Mouse (Mus musculus): ENCODE results near the gene Slc24a2.
A peak's percentile ranks its signal among the peaks of the same experiment; 100 is the strongest.

Slc24a2 gene

DNA sequence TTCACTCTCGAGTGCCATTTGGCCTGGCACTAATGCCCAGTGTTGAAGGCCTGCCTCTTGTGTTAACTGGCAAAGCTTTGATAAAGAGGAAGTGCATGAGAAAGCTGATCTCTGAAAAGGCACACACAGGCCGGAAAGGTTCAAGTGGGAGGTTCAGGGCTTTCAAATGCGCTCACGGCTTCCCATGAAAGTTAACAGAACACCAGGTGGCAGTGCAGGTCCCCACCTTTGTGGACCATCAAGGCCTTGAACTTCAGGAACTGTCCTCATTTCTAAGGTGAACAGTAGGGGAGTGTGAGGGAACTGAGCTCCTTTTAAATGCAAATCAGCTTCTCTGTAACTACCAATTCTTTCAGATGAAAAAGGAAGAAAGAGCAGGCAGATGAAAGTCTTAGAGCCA lies 110.5 kb downstream of the Slc24a2 start:
- ATAC-seq (ENCODE audit: low TSS enrichment): no peak

DNA sequence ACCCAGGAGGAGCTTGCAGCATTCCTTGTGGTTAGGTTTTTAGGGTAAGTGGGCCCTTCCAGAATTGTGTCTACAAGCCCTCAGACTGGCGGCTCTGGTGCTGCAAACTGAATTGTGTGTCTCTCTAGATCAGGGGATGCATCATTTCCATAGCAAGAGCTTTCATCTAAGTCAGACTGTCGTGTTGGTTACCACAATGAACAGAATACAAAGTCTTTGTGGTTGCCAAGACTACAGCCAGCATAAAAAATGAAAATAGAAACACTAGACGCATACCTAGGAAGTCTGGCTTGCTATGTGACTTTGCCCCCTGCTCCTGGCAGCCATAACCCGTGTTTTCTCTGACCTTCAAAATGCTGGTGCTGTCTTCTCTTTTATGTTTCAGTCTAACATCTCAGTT lies 114.6 kb downstream of the Slc24a2 start:
- ATAC-seq (ENCODE audit: low TSS enrichment): peak; percentile 22

DNA sequence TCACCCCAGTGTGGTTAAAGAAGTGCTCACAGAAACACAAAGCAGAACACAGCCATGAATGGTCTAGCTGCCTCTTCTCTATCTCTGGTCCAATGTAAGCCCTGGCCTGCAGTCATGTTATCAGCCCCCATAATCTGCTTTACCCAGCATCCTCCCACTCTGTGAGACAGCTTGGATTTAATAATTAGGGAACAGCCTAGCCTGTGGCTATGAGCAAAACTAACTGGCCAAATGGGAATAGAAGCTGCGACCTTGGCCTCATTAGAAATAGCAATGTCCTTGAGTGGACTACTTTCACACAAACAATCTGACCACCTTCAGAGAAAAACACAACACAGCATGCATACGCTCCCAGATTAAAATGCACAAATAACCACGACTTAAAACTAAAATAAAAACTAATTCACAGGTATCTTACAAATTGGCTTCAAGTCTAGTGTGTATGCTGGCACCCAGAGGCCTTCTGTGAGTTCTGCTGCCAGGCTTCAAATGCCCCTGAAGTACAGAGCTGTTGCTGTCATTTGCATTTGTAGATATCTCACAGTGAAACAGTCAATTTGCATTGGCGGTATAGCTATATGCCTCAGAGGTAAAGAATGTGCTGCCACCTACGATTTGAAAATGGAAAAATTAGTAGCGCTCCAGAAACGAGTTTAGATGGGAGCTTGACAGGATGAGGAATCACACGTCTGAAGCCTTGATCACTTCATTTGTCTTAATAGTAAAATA lies 120.8 kb downstream of the Slc24a2 start:
- peak; percentile 54; the same call in 1 of the 2 replicates for ATAC-seq (ENCODE audit: low TSS enrichment)

DNA sequence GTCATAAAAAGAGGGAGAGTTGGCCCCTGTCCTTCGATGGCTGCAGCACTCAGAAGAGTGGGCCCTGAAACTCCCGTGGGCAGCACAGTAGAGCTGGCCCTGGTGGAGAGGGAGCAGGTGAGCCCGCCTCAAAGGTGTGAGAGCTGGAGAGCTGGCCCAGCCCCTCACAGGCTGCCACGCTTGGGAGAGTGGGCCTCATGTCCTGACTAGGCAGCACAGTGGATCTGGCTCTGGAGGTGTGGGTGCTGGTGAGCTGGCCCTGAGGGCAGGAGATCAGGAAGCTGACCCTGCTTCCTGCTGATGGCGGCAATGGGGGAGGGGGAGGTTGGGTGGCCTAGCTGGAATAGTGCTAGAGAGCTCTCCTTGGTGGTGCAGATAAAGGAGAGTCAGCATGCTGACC lies 129.3 kb downstream of the Slc24a2 start:
- 0 out of 2 replicates have a peak, but pooled peaks have one; percentile 4 for ATAC-seq (ENCODE audit: low TSS enrichment)

- ATAC-seq (ENCODE audit: low TSS enrichment): peak; percentile 48
These were observed 134.1 kb downstream of the Slc24a2 start for GRCm38 (mm10) chr4:87096186-87096585.

- peak; percentile 62 for ATAC-seq (ENCODE audit: low TSS enrichment)
These were observed 136.7 kb downstream of the Slc24a2 start for GRCm38 (mm10) chr4:87093612-87094011.

- ATAC-seq (ENCODE audit: low TSS enrichment): peak; percentile 29
These were observed 139.4 kb downstream of the Slc24a2 start for GRCm38 (mm10) chr4:87090841-87091240.

GRCm38 (mm10) chr4:87088713-87089112 lies 141.6 kb downstream of the Slc24a2 start:
- ATAC-seq (ENCODE audit: low TSS enrichment): peak; percentile 64

- ATAC-seq (ENCODE audit: low TSS enrichment): no peak
These were observed 142.7 kb downstream of the Slc24a2 start for GRCm38 (mm10) chr4:87087597-87087996.

GRCm38 (mm10) chr4:87086933-87087577 lies 143.2 kb downstream of the Slc24a2 start:
- no peak for ATAC-seq (ENCODE audit: low TSS enrichment)

- peak; percentile 69 for ATAC-seq (ENCODE audit: low TSS enrichment)
These were observed 149.0 kb downstream of the Slc24a2 start for GRCm38 (mm10) chr4:87081321-87081720.

GRCm38 (mm10) chr4:87079305-87079704 lies 151.0 kb downstream of the Slc24a2 start:
- no peak for ATAC-seq (ENCODE audit: low TSS enrichment)

DNA sequence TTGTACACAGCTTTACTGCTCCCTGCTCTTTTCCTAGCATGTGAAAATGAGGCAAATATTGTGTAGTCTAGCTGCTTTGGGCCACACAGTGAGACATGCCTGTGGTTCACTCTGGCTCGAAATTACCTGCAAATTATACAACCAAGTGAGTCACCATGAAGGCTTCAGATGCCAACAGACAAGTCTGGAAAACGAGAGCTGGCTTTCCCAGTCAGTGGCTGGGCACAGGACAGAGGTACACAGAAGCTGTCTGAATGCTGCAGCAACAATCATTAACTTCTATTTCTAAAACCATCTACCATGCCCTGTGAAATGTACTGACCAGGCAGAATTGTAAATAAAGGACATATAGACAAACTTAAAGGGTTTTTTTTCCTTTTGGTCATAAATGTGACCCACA lies 151.6 kb downstream of the Slc24a2 start:
- peak; percentile 69 for ATAC-seq (ENCODE audit: low TSS enrichment)

DNA sequence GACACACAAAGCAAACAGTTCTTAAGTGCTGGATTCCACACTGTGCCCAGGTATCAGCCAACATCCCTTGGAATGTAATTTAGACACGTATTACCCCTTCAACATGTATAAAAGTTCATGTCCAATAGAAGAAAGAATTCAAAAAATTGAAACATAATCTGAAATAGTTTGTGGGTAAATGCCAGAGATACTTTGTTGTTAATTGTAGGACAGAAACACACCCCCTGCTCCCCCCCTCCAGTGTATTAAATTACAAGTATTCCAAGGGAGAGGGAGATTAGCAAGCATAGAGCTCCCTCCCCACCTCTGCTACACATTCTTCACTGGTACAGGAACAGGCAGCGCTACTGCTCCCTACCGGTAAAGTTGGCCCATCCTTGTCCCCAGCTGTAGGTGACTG lies 154.5 kb downstream of the Slc24a2 start:
- no peak for ATAC-seq (ENCODE audit: low TSS enrichment)

GRCm38 (mm10) chr4:87068121-87068520 lies 162.2 kb downstream of the Slc24a2 start:
- ATAC-seq (ENCODE audit: low TSS enrichment): no peak

- ATAC-seq (ENCODE audit: low TSS enrichment): no peak
These were observed 165.1 kb downstream of the Slc24a2 start for GRCm38 (mm10) chr4:87065227-87065626.

DNA sequence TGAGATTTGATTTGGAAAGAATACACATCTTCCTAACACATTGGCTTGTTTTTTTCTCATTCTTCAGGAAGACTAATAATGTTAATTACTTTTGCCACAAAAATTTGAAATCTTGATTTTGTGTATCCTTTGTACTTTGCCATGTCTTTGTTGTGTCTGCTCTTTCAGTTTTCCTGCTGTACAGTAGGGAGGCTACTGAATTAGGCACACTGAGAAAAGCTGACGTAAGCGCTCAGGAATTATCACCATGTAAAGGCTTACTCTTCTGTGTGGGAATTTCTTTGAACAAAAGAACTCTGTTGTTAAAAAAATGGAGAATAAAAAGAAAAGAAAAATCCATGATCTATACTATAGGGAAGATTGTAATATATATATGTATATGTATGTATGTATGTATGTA lies 165.7 kb downstream of the Slc24a2 start:
- ATAC-seq (ENCODE audit: low TSS enrichment): no peak

DNA sequence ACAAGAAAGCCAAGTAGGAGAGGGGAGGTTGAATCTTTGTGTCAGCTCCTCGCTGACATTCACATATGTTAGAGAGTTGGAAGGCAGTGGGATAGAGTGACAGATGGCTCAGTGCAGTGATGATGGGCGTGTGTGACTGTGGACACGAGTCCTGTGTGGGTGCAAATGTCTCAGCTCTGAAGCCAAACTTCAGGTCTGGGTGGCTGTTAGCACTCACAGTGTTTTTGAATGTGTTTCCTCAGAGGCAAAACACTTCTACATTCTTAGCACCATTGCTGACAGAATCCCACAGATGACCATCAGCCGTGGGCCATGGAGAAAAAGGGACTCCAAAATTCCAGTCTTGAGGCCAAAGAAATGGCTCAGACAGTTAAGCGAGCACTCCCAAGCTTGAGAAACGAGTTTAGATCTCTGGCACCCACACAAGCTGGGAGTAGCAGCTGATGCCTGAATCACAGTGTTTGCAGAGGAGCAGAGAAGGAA lies 167.5 kb downstream of the Slc24a2 start:
- peak; percentile 79 for ATAC-seq (ENCODE audit: low TSS enrichment)

DNA sequence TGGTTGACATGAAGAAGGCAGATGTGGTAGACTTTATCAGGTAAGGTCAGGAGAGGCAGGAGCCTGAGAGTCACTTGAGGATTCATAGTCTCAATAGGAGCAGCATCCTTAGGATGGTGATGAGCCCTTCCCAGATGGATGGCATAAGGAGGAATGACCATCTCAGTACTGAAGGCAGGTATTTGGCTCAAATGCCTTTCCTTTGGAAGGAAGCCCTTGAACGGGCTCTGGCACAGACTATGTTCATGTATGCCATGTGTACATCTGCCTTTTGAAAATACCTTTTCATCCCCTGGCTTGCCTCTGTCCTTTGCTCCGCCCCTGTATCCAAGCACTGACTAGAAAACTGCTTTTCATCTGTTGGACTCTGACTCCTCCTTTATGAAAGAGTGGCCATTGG lies 168.6 kb downstream of the Slc24a2 start:
- ATAC-seq (ENCODE audit: low TSS enrichment): no peak

DNA sequence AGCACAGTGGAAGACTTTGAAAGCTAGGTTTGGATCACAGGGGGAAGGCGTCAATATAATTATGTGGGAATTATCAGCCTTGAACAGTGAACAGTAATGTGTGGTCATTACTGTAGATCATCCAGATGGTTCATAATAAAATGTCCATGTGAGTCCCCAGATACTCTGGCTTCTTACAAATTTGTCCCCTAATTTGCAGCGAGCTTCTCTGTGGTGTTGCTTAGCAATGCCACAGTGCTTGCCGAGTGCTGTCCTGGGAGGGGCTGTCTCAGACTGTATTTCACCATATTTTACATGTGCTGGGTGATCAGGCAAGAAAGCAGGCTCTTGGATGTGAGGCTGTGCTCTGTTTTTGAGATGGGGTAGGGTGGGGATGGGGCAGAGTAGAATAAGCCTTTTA lies 172.7 kb downstream of the Slc24a2 start:
- ATAC-seq (ENCODE audit: low TSS enrichment): no peak

- ATAC-seq (ENCODE audit: low TSS enrichment): peak; percentile 62
These were observed 174.5 kb downstream of the Slc24a2 start for GRCm38 (mm10) chr4:87055768-87056167.

- ATAC-seq (ENCODE audit: low TSS enrichment): no peak
These were observed 177.4 kb downstream of the Slc24a2 start for GRCm38 (mm10) chr4:87052881-87053280.

GRCm38 (mm10) chr4:87049061-87049460 lies 181.2 kb downstream of the Slc24a2 start:
- peak; percentile 54; the same call in 1 of the 2 replicates for ATAC-seq (ENCODE audit: low TSS enrichment)

Data from frontal cortex, adult (tissue).